Mouse (Mus musculus) cerebellum, adult 2 months (tissue): Measurements from ENCODE around the gene Atpif1.

Experiments
- CTCF ChIP-seq: fragments of 200-500 bp; IDR thresholded peaks from 2 replicates; pipeline ENCODE4 v1.5.1; 2011; ENCODE audit warnings: low read depth, mild to moderate bottlenecking, control low read depth, low read length, moderate library complexity, borderline replicate concordance; ENCODE audit not compliant: insufficient read depth
- POLR2A ChIP-seq: fragments of 200-500 bp; IDR thresholded peaks from 2 replicates; pipeline ENCODE4 v1.6.1; 2011; ENCODE audit warnings: low read length, control low read depth, borderline replicate concordance; ENCODE audit not compliant: insufficient read depth

DNA sequence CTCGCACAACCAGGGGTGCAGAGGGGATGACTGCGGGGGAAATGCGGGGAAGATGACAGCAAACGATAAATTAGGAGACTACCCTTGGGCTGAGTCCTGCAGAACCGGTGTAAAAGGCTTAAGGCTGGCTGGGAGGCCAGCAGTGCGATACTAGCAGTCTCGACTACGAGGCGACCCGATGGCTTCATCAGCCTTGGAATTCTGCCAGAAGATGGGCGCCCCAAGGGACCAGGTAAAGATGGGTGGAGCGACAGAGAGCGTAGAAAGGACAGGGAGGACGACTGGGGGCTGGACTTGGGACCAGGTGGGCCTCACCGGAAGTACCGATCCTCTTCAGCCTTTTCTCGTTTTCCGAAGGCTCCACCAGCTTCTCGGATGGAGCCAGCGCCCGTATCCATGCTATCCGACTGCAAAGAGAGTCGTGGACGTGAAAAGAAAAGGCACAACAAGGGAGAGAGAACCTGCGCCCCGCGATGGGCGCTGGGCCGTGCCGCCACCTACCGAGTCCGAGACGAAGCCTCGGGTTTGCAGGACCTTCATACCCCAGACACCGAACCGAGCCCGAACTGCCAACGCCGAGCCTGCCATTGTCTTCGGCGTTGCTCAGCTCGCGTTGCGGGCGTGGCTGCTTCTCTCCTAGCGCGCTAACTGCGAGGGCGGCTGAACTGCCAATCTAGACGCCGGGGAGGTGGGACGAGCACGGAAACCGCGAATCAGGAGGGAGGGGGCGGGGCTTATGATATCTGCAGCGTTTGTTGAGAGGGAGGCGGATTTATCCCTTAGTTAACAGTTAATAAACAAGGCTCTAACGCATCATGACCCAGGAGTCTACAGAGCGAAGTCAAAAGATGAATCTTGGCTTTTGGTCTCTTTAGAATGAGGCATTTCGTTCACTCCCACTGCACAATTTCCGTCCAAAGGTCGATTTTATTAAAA lies at the start of gene Atpif1:
- TF ChIP-seq CTCF (no peak), POLR2A (peak; percentile 89)
